Mouse (Mus musculus): Measurements from ENCODE around the gene Gabra4. TPM values are rescaled to one million over a fixed set of nuclear protein-coding genes. Genes with fewer than 3 reads are reported as not detected.
"Not testable (repeated sequence)": the region's sequence is repeated elsewhere in the genome, so short reads cannot be mapped to it uniquely, and the experiment has no call there.

The Gabra4 gene
- polyA plus RNA-seq, 1 experiment from 2014 or later, result 2.2 TPM

- H3K4me2 ChIP-seq (replicated peaks), result no peak overlapping the region
- WGBS, result 92% methylated on average over 1 of the region's 1 CpGs
- no peaks in the 10 kb centered on the region for H3K9me3 ChIP-seq
- no peak overlapping the region for H3K9ac ChIP-seq (replicated peaks)
- no peak for ATAC-seq (ENCODE audit: low FRiP score, low read depth)
- no peaks in the 10 kb centered on the region for H3K36me3 ChIP-seq
- H3K4me3 ChIP-seq, result no peak overlapping the region
- H3K27me3 ChIP-seq, result no peaks in the 10 kb centered on the region
- H3K4me1 ChIP-seq, result no peaks in the 10 kb centered on the region
- no peak overlapping the region for H3K27ac ChIP-seq (replicated peaks)
These were observed 43.8 kb downstream of the Gabra4 start for GRCm38 (mm10) chr5:71614311-71614710.

GRCm38 (mm10) chr5:71608735-71609134, 49.4 kb downstream of the Gabra4 start:
- WGBS, result 86% methylated on average over 1 of the region's 1 CpGs
- no peak for ATAC-seq (ENCODE audit: low FRiP score, low read depth)
- Histone ChIP-seq H3K36me3 (no peaks in the 10 kb centered on the region), H3K9ac (replicated peaks) (no peak overlapping the region), H3K4me1 (0 out of 2 replicates have a peak, but pooled peaks cover 4% of the 10 kb centered on the region), H3K9me3 (no peaks in the 10 kb centered on the region), H3K27ac (replicated peaks) (no peak overlapping the region), H3K4me2 (replicated peaks) (no peak overlapping the region), H3K27me3 (no peaks in the 10 kb centered on the region), H3K4me3 (no peak overlapping the region)

- H3K4me2 ChIP-seq (replicated peaks), result no peak overlapping the region
- no peak overlapping the region for H3K4me3 ChIP-seq
- H3K27me3 ChIP-seq, result no peaks in the 10 kb centered on the region
- no peak overlapping the region for H3K27ac ChIP-seq (replicated peaks)
- no peaks in the 10 kb centered on the region for H3K36me3 ChIP-seq
- no peaks in the 10 kb centered on the region for H3K9me3 ChIP-seq
- H3K4me1 ChIP-seq, result 0 out of 2 replicates have a peak, but pooled peaks cover 4% of the 10 kb centered on the region
- no peak overlapping the region for H3K9ac ChIP-seq (replicated peaks)
- ATAC-seq (ENCODE audit: low FRiP score, low read depth), result no peak
- 60% methylated on average over 4 of the region's 4 CpGs for WGBS
These were observed 51.2 kb downstream of the Gabra4 start for GRCm38 (mm10) chr5:71606907-71607306.

- Histone ChIP-seq H3K9ac (replicated peaks) (no peak overlapping the region), H3K4me3 (no peak overlapping the region), H3K4me1 (0 out of 2 replicates have a peak, but pooled peaks cover 4% of the 10 kb centered on the region), H3K4me2 (replicated peaks) (no peak overlapping the region), H3K36me3 (no peaks in the 10 kb centered on the region), H3K27ac (replicated peaks) (no peak overlapping the region), H3K9me3 (no peaks in the 10 kb centered on the region), H3K27me3 (no peaks in the 10 kb centered on the region)
- no peak for ATAC-seq (ENCODE audit: low FRiP score, low read depth)
- 82% methylated on average over 8 of the region's 8 CpGs for WGBS
These were observed 53.9 kb downstream of the Gabra4 start for GRCm38 (mm10) chr5:71604128-71604690.

GRCm38 (mm10) chr5:71595321-71595720, 62.8 kb downstream of the Gabra4 start:
- Histone ChIP-seq H3K4me3 (no peak overlapping the region), H3K4me1 (no peaks in the 10 kb centered on the region), H3K27me3 (no peaks in the 10 kb centered on the region), H3K4me2 (replicated peaks) (no peak overlapping the region), H3K36me3 (no peaks in the 10 kb centered on the region), H3K9me3 (no peaks in the 10 kb centered on the region), H3K27ac (replicated peaks) (no peak overlapping the region), H3K9ac (replicated peaks) (no peak overlapping the region)
- ATAC-seq (ENCODE audit: low FRiP score, low read depth), result no peak
- WGBS, result 94% methylated on average over 2 of the region's 2 CpGs

GRCm38 (mm10) chr5:71593745-71594255, 64.3 kb downstream of the Gabra4 start:
- no peak overlapping the region for H3K9ac ChIP-seq (replicated peaks)

GRCm38 (mm10) chr5:71571646-71572237, 86.4 kb downstream of the Gabra4 start:
- ATAC-seq (ENCODE audit: low FRiP score, low read depth), result no peak
- no peak overlapping the region for H3K4me3 ChIP-seq
- no peak overlapping the region for H3K4me2 ChIP-seq (replicated peaks)
- H3K4me1 ChIP-seq, result no peaks in the 10 kb centered on the region
- no peaks in the 10 kb centered on the region for H3K9me3 ChIP-seq
- H3K27me3 ChIP-seq, result no peaks in the 10 kb centered on the region
- H3K36me3 ChIP-seq, result no peaks in the 10 kb centered on the region
- 79% methylated on average over 9 of the region's 9 CpGs for WGBS
- no peak overlapping the region for H3K27ac ChIP-seq (replicated peaks)
- no peak overlapping the region for H3K9ac ChIP-seq (replicated peaks)

More at GRCm38 (mm10) chr5:71593745-71594255, 64.3 kb downstream of the Gabra4 start:
- ATAC-seq (ENCODE audit: low FRiP score, low read depth), result no peak
- no peaks in the 10 kb centered on the region for H3K27me3 ChIP-seq
- no peak overlapping the region for H3K4me2 ChIP-seq (replicated peaks)
- no peaks in the 10 kb centered on the region for H3K9me3 ChIP-seq
- 82% methylated on average over 2 of the region's 2 CpGs for WGBS
- H3K4me1 ChIP-seq, result no peaks in the 10 kb centered on the region
- H3K4me3 ChIP-seq, result no peak overlapping the region
- H3K27ac ChIP-seq (replicated peaks), result no peak overlapping the region
- no peaks in the 10 kb centered on the region for H3K36me3 ChIP-seq

GRCm38 (mm10) chr5:71548079-71548478, 110.0 kb downstream of the Gabra4 start, which contains the start of gene Cox7b2:
Cox7b2 (minus strand) TSS chr5:71548205.
- WGBS, result 92% methylated on average over 10 of the region's 10 CpGs
- H3K27me3 ChIP-seq, result no peaks in the 10 kb centered on the region
- no peak for ATAC-seq (ENCODE audit: low FRiP score, low read depth)
- peaks cover 3% of the 10 kb centered on the region; the same call in 1 of the 2 replicates for H3K9me3 ChIP-seq
- H3K9ac ChIP-seq (replicated peaks), result no peak within 1 kb of the TSS
- no peak within 1 kb of the TSS for H3K27ac ChIP-seq (replicated peaks)
- H3K4me1 ChIP-seq, result no peaks in the 10 kb centered on the region
- H3K36me3 ChIP-seq, result no peaks in the 10 kb centered on the region
- no peak within 1 kb of the TSS for H3K4me2 ChIP-seq (replicated peaks)
- no peak within 1 kb of the TSS for H3K4me3 ChIP-seq

- H3K27me3 ChIP-seq, result no peaks in the 10 kb centered on the region
- no peak overlapping the region for H3K9ac ChIP-seq (replicated peaks)
- H3K4me2 ChIP-seq (replicated peaks), result no peak overlapping the region
- H3K27ac ChIP-seq (replicated peaks), result no peak overlapping the region
- ATAC-seq (ENCODE audit: low FRiP score, low read depth), result no peak
- peaks cover 3% of the 10 kb centered on the region; the same call in 1 of the 2 replicates for H3K9me3 ChIP-seq
- H3K4me3 ChIP-seq, result no peak overlapping the region
- no peaks in the 10 kb centered on the region for H3K4me1 ChIP-seq
- H3K36me3 ChIP-seq, result no peaks in the 10 kb centered on the region
These were observed 112.6 kb downstream of the Gabra4 start for GRCm38 (mm10) chr5:71545554-71545953.

- WGBS, result 71% methylated on average over 11 of the region's 15 CpGs
- ATAC-seq (ENCODE audit: low FRiP score, low read depth); H3K9me3 ChIP-seq: not testable (repeated sequence)
These were observed 132.6 kb downstream of the Gabra4 start for GRCm38 (mm10) chr5:71525486-71525885.

More at GRCm38 (mm10) chr5:71525486-71525885, 132.6 kb downstream of the Gabra4 start:
- not testable (repeated sequence) for H3K4me1 ChIP-seq; H3K4me3 ChIP-seq; H3K36me3 ChIP-seq; H3K27ac ChIP-seq (replicated peaks); H3K27me3 ChIP-seq; H3K9ac ChIP-seq (replicated peaks); H3K4me2 ChIP-seq (replicated peaks)

All from midbrain, embryonic 12.5 days (tissue).